Mouse (Mus musculus) urinary bladder, postnatal 10 days (tissue): Measurements from ENCODE around the gene Hacd2.

Source experiments
- DNase-seq: peaks from one replicate; pipeline ENCODE4 v3.0.0; 2022; ENCODE audit warnings: low spot score

The Hacd2 gene

DNA sequence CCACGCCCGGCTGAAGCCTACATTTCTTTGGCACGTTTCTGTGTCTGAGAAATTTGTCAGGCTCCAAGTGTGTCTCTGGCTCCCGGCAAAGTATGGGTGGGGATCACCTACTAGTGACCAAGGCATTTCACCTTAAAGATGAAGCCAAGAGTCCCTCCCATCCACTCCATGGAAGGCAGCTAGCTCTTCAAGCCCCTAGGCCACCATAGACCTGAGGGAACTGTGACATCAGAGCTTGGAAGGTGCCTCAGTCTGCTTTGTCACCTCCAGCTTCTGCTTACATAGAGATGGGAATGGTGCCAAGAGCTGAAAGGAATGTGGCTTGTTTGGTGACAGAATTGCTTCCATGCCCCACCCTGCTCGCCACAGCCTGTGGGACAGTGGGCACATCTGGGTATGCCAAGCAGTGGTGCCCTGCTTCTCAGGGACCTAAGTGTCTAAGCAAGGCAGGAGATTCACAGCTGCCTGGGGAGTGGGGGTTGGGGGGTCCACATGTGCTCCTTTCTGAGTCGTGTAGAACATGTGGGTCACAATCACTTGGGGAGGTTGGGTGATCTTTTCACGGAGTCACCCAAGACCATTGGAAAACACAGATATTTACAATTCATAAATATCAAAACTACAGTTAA is 94.2 kb downstream of the Hacd2 start:
- DNase-seq, result no peak

DNA sequence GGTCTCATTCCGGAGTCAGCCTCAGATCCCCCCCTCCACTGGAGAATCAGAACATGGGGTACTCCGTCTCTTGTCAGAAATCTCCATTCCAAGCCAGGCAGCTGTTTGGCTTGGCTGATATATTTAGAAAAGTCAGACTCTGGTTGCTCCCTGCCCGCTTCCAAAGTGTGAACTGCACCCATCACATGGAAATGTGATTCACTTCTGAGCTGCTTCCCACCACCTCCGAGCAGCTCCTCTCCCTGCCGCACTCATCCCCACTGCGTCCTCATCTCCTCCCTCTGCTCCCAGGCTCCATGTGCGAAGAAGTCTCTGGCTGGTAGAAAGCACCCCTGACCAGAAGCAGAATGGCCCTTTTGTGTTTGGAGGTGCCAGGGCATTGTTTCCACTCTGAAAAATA is 95.2 kb downstream of the Hacd2 start:
- DNase-seq, result no peak

DNA sequence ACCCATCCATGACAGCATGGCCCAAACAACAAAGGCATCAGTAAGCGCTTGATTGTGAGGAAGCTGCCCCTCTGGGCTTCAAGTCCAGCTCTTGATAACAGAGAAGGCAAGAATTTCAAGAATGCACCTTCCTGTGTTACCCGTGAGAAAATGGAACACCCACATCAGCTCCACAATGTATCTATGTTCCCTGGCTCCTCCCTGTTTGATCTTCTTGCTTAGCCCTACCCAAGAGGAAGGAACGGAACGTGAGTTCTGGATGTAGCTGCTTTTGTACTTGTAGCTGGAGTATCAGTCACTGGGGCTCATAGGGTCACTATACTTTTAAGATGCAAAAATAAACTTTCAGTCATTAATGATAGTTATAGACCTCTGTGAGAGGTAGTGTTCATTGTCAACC is 98.4 kb downstream of the Hacd2 start:
- DNase-seq, result no peak

DNA sequence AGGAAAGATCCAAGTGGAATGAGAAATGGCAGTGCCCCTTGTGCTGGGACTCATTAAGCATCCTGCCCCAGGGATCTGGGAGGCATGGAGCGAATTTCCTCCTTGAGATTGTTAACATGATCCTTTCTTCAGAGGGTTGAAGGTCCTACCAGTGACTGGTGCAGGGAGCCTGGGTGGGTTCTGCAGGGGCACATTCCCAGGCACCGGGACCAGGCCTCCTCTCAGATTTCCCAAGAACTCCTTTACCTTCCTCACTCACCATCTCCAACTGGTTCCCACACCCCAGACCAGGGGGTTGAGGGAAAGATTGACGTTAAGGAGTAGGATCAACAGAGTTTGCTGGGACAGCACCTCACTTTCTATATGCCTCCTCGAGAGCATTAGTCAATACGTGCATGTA is 105.0 kb downstream of the Hacd2 start:
- DNase-seq, result no peak

DNA sequence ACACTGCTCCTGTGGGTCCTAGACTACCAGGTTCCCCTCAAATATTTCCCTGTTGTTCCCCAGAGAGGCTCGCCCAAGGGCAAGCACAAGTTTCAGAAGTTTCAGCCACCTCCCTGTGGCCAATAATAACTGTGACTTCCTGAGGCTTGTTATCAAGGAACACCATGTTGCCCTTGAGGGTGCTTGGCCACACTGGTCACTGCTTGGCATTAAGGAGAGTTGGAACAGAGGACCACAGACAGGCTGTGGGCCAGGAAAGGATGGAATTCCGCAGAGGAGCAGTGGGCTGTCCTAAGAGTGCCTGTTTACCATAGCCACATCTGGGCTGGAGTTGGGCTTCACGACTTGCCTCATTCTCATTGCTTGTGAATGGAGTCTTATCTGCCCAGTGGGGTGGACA is 107.9 kb downstream of the Hacd2 start:
- no peak for DNase-seq

DNA sequence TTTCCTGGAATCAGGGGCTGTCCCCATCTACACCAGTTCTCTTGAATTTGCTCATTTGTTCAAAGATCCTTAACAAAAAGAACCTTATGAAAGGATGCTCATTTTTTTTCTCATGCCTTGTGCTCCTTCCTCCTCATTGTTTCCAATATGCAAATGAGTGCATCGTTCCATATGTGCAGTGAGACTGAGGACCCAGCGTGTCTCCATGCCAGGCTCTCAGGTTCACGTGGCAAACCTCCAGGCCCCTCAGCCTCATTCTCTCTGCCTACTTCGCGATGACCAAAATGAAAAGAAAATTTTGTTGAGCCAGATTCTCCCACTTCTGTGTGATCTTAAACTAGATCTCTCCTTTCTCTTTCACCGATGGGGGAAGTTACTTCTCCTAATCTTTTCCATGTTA is 117.2 kb downstream of the Hacd2 start:
- no peak for DNase-seq

DNA sequence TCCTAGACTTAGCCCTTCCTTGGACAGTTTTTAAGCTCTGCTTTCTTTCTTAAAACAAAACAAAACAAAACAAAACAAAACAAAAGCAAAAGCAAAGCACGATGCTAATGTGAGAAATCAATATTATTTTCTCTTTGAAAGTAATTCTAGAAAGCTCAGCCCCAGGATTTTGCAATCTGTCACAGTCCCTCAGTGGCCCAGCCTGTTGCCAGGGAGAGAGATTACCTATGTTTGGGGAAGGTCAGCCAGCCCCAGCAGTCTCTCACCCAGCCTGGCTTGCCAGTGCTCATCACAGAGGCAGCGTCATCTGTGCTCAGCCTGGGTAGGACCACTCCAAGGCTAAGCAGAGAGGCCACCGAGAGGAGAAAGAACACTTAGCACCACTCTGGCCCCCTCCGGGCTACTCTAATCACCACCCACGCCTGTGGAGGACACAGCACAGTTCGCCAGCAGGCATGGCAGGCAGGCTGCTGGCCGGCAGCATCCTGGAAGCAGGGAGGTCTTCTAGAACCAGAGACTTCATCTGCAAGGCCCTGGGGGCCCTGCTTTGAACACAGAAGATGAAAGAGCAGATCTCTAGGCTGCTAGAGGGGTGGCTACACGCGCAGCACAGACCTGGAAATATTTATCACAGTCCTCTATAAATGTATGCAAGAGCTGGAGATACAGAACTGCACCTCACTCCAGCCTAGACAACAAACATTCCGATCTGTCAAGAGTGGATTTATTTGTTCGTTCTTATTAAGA is 117.8 kb downstream of the Hacd2 start:
- no peak for DNase-seq

DNA sequence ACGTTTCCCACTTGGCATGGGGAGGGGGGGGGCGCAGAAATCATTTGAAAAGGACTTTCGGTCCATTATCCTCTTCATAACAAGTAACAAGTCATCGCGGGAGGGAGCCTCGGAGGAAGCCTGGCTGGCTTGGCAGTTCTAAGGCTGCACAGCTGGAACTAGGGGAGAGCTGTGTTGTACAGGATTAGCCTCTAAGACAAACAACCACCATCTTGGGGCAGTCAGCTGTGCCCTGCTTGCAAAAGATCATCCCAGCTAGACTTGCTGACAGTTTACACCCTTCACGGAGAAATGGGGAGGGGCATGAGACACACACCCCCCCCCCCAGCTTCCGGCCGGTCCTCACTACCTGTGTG is 118.4 kb downstream of the Hacd2 start:
- no peak for DNase-seq

DNA sequence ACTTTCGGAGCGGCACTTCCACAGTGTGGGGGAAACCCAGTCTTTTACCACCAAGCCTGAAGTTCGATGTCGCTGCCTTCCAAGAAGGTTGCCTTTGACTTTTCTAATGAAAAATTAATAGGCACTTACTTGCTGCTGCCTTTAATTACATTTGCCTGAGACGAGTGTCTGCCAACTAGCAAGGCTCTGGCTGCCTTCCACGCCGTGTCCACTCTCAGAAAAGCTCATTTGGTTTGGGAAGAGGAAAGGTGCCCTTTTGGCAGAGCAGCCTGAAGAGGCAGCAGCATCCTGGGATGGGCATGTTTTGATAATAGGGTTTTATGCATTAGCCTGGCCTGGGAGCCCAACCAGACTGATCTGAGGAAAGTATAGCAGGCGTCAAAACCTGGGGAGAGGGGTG is 119.6 kb downstream of the Hacd2 start:
- DNase-seq, result no peak

DNA sequence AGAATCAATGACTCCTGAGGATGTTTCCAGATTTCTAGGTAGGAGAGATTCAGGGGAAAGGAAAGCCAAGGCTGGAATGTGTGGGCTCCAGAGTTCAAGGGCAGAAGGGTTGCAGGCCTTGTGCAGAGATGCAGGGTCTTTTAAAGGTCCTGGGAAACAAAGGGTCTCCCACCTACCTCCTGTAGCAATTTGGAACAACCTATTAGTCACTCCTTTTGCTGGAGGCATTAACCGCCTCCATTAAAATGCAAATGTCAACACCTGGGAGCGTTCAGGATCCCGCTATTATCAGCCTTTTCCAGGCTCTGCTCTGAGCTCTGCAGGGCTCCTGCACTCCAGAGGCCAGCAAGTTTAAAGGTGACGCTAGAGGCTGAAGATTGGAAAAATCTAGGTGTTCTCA is 123.9 kb downstream of the Hacd2 start:
- no peak for DNase-seq

DNA sequence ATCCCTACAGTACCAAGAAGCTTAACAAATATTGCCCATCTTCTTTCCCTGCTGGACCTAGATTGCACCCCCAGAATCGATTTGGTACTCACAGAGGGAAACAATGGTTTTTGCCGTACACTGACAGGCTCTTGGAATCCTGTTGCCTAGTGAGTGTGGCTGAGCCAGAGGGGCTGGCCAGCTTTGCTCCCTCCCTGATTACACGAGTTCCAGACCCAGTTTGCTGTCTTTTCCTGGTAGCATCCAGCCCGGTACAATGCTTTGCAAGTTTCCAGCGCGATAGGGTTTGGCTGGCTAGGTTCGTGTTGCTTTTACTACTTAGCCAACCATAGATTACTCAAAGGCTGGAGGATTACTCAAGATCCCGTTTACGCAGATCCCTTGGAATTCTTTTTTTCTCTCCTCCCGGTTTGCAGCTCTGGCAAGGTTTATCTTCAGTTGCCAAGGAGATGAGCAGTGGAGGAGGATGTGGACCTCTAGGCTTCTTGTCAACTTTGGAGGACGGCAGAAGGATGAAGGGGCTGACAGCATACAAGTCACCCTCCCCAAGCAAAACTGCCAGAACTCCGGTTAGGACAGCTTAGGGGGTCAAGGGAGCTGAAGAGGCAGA is 131.0 kb downstream of the Hacd2 start:
- no peak for DNase-seq

DNA sequence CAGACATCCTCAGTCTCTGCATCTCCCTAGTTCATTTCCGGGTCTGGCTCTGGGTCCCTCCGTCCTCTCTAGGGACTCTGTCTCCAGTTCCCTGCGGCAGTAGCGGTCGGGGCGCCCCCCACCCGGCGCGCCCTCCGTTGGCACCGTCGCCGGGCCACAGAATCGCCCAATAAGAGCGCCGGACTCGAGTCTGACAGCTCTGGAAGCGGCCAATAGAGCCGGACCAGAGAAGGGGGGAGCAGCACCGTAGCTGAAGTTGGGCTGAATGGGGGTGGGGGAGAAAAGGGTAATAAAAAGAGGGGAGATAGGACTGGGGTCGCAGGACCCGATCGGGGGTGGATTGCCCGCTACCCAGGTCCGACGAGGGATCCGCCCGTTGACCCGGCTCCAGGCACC is 132.0 kb downstream of the Hacd2 start:
- no peak for DNase-seq

DNA sequence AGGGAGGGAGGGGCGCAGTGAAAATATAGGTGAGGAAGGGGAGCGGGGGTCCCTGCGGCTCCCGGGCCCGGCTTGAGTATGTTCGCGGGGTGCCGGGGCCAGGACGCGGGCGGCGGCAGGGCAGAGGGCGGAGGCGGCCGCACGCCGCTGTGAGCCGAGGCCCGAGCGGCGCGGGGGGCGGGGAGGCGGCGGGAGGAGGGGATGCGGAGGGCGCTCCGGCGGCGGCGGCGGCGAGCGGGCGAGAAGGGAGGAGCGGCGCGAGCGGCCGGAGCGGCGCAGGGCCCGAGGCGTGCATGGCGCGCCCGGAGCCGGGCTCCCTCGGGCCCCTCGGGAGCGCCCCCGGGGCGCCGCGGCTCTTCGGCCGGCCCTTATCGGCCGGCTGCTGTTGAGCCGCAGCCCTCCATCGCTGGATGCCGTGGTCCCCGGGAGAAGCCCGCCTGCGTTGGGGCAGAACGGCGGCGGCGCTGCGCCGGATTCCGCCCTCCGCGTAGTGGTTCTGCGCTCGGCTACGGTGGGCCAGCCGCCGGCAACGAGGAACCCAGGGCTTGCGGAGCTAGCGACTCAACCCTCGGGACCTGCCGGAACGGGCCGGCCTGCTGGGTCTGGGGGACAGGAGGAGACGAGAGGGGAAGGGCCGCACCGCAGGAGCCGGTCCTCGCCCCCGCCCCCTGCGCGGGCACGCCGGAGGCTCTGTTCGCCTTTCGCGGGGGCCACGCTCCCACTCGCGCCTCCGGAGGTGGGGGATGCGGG is 132.6 kb downstream of the Hacd2 start, which contains the start of gene Adcy5:
TSS of gene Adcy5 (plus strand) at position 237 of the 750 bp plus-strand sequence.
- DNase-seq, result no peak

DNA sequence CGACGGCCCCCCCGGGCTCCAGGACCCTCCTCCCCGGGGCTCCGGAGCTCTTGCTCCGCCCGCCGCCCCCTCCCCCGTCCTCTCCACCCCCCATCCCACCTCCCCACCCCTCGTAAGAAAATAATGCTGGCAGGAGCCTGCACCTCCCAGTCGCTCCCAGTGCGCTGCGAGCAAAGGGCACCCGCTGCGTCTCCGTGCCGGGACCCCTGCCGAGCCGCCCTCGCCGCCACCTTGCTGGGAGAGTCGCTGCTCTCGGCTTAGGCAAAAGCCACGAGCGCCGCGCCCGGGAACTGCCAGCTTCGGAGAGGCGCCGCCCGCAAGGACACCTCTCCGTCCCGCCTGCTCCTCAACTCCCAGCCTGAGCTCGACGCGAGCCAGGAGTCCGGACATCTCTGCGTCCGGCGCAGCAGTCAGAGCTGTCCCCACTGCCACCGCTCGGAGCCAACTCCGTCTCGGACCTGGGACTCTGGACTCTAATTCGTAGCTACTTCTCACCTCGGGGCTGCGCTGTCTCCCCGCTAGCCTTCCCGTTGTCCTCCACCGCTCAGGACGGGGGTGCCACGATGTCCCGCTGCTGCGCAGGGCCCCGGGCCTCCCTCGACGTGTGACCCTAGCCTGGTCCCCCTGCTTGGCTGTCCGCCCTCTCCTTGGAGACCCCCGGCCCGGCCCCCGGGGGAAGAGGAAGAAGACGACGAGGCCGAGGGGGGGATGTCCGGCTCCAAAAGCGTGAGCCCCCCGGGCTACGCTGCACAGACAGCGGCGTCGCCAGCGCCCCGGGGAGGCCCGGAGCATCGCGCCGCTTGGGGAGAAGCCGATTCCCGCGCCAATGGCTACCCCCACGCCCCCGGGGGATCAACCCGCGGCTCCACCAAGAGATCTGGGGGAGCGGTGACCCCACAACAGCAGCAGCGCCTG is 133.4 kb downstream of the Hacd2 start:
- no peak for DNase-seq

DNA sequence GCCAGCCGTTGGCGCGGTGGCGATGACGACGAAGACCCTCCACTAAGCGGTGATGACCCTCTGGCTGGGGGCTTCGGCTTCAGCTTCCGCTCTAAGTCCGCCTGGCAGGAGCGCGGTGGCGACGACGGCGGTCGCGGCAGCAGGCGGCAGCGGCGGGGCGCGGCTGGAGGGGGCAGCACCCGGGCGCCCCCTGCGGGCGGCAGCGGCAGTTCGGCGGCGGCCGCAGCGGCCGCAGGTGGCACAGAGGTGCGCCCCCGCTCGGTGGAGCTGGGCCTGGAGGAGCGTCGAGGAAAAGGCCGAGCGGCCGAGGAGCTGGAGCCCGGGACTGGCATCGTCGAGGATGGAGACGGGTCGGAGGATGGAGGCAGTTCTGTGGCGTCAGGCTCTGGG is 134.1 kb downstream of the Hacd2 start:
- DNase-seq, result no peak

DNA sequence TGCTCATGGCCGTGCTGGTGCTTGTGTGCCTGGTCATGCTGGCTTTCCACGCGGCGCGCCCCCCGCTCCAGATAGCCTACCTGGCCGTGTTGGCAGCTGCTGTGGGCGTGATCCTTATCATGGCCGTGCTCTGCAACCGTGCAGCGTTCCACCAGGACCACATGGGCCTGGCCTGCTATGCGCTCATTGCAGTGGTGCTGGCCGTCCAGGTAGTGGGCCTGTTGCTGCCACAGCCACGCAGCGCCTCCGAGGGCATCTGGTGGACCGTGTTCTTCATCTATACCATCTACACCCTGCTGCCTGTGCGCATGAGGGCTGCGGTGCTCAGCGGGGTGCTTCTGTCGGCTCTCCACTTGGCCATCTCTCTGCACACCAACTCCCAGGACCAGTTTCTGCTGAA is 134.6 kb downstream of the Hacd2 start:
- no peak for DNase-seq
